Mouse (Mus musculus): ENCODE measurements around the gene Pcnx2. TPM values are rescaled to one million over a fixed set of nuclear protein-coding genes. Genes with fewer than 3 reads are reported as not detected.

Gene Pcnx2
- total and polyA plus RNA-seq, 3 experiments, result 0.16 TPM; not detected in 2

GRCm38 (mm10) chr8:125738956-125739355 is 159.2 kb downstream of the Pcnx2 start:
- Histone ChIP-seq H3K9me3 (replicated peaks) (peaks cover 88% of the 10 kb centered on the region), H3K27me3 (ENCODE audit: insufficient read depth, low read length) (no peaks in the 10 kb centered on the region), H3K36me3 (replicated peaks) (no peaks in the 10 kb centered on the region), H3K4me1 (ENCODE audit: insufficient read depth, low read depth, low read length) (no peaks in the 10 kb centered on the region), H3K4me3 (ENCODE audit: low read depth, low read length) (no peak overlapping the region)
- ATAC-seq (ENCODE audit: extremely low read depth, insufficient number of reproducible peaks, low FRiP score, poor library complexity, severe bottlenecking) (no peak), DNase-seq (ENCODE audit: low spot score) (no peak)
- TF ChIP-seq CTCF (IDR thresholded peaks at IDR 0.05; ENCODE audit: low read depth, low read length), result no peak
- no peak for TF ChIP-seq POLR2AphosphoS5 (IDR thresholded peaks at IDR 0.05; ENCODE audit: insufficient replicate concordance, low read depth, low read length)
- TF ChIP-seq TAL1 (conservative IDR thresholded peaks at IDR 0.05; ENCODE audit: low read depth, low read length), result no peak
- TF ChIP-seq GATA2 (IDR thresholded peaks at IDR 0.05; ENCODE audit: borderline replicate concordance, low read depth, low read length), result no peak
- no peak for TF ChIP-seq GATA1 (IDR thresholded peaks at IDR 0.05; ENCODE audit: borderline replicate concordance, low read length)

GRCm38 (mm10) chr8:125733964-125734956 is 163.9 kb downstream of the Pcnx2 start:
- H3K4me3 ChIP-seq (ENCODE audit: low read depth, low read length), result no peak overlapping the region; the same call in 1 of the 2 replicates
- DNase-seq (ENCODE audit: low spot score), result no peak
- peaks cover 77% of the 10 kb centered on the region for H3K9me3 ChIP-seq (replicated peaks)
- no peaks in the 10 kb centered on the region for H3K36me3 ChIP-seq (replicated peaks)
- no peaks in the 10 kb centered on the region for H3K4me1 ChIP-seq (ENCODE audit: insufficient read depth, low read depth, low read length)
- ATAC-seq (ENCODE audit: extremely low read depth, insufficient number of reproducible peaks, low FRiP score, poor library complexity, severe bottlenecking), result no peak
- no peaks in the 10 kb centered on the region for H3K27me3 ChIP-seq (ENCODE audit: insufficient read depth, low read length)
- TF ChIP-seq CTCF (IDR thresholded peaks at IDR 0.05; ENCODE audit: low read depth, low read length), result no peak
- no peak for TF ChIP-seq POLR2AphosphoS5 (IDR thresholded peaks at IDR 0.05; ENCODE audit: insufficient replicate concordance, low read depth, low read length)
- TF ChIP-seq GATA2 (IDR thresholded peaks at IDR 0.05; ENCODE audit: borderline replicate concordance, low read depth, low read length), result no peak
- TF ChIP-seq TAL1 (conservative IDR thresholded peaks at IDR 0.05; ENCODE audit: low read depth, low read length), result no peak
- TF ChIP-seq GATA1 (IDR thresholded peaks at IDR 0.05; ENCODE audit: borderline replicate concordance, low read length), result no peak

GRCm38 (mm10) chr8:125729746-125730145 is 168.4 kb downstream of the Pcnx2 start, which contains the start of gene Ntpcr:
Gene Ntpcr (plus strand): TSS chr8:125729963.
- ATAC-seq (ENCODE audit: extremely low read depth, insufficient number of reproducible peaks, low FRiP score, poor library complexity, severe bottlenecking) (no peak), DNase-seq (ENCODE audit: low spot score) (no peak)
- TF ChIP-seq POLR2AphosphoS5 (IDR thresholded peaks at IDR 0.05; ENCODE audit: insufficient replicate concordance, low read depth, low read length) (no peak), GATA2 (IDR thresholded peaks at IDR 0.05; ENCODE audit: borderline replicate concordance, low read depth, low read length) (no peak), TAL1 (conservative IDR thresholded peaks at IDR 0.05; ENCODE audit: low read depth, low read length) (no peak), GATA1 (IDR thresholded peaks at IDR 0.05; ENCODE audit: borderline replicate concordance, low read length) (no peak), CTCF (IDR thresholded peaks at IDR 0.05; ENCODE audit: low read depth, low read length) (no peak)
- no peaks in the 10 kb centered on the region for H3K36me3 ChIP-seq (replicated peaks)
- H3K9me3 ChIP-seq (replicated peaks), result peaks cover 80% of the 10 kb centered on the region
- H3K27me3 ChIP-seq (ENCODE audit: insufficient read depth, low read length), result no peaks in the 10 kb centered on the region
- H3K4me1 ChIP-seq (ENCODE audit: insufficient read depth, low read depth, low read length), result no peaks in the 10 kb centered on the region
- no peak within 1 kb of the TSS for H3K4me3 ChIP-seq (ENCODE audit: low read depth, low read length)

- no peak for TF ChIP-seq POLR2AphosphoS5 (IDR thresholded peaks at IDR 0.05; ENCODE audit: insufficient replicate concordance, low read depth, low read length)
- TF ChIP-seq GATA2 (IDR thresholded peaks at IDR 0.05; ENCODE audit: borderline replicate concordance, low read depth, low read length), result no peak
- TF ChIP-seq GATA1 (IDR thresholded peaks at IDR 0.05; ENCODE audit: borderline replicate concordance, low read length), result no peak
- TF ChIP-seq CTCF (IDR thresholded peaks at IDR 0.05; ENCODE audit: low read depth, low read length), result no peak
- no peak for TF ChIP-seq TAL1 (conservative IDR thresholded peaks at IDR 0.05; ENCODE audit: low read depth, low read length)
- ATAC-seq (ENCODE audit: extremely low read depth, insufficient number of reproducible peaks, low FRiP score, poor library complexity, severe bottlenecking), result no peak
- Histone ChIP-seq H3K27me3 (ENCODE audit: insufficient read depth, low read length) (no peaks in the 10 kb centered on the region), H3K9me3 (replicated peaks) (peaks cover 78% of the 10 kb centered on the region), H3K4me3 (ENCODE audit: low read depth, low read length) (no peak overlapping the region), H3K4me1 (ENCODE audit: insufficient read depth, low read depth, low read length) (no peaks in the 10 kb centered on the region), H3K36me3 (replicated peaks) (no peaks in the 10 kb centered on the region)
- no peak for DNase-seq (ENCODE audit: low spot score)
Measured at GRCm38 (mm10) chr8:125727797-125728196, 170.3 kb downstream of the Pcnx2 start.

- TF ChIP-seq GATA2 (IDR thresholded peaks at IDR 0.05; ENCODE audit: borderline replicate concordance, low read depth, low read length), result no peak
- TF ChIP-seq GATA1 (IDR thresholded peaks at IDR 0.05; ENCODE audit: borderline replicate concordance, low read length), result no peak
- TF ChIP-seq TAL1 (conservative IDR thresholded peaks at IDR 0.05; ENCODE audit: low read depth, low read length), result no peak
- no peak for TF ChIP-seq CTCF (IDR thresholded peaks at IDR 0.05; ENCODE audit: low read depth, low read length)
- no peak for TF ChIP-seq POLR2AphosphoS5 (IDR thresholded peaks at IDR 0.05; ENCODE audit: insufficient replicate concordance, low read depth, low read length)
- DNase-seq (ENCODE audit: low spot score), result no peak
- Histone ChIP-seq H3K4me3 (ENCODE audit: low read depth, low read length) (no peak overlapping the region), H3K27me3 (ENCODE audit: insufficient read depth, low read length) (no peaks in the 10 kb centered on the region), H3K4me1 (ENCODE audit: insufficient read depth, low read depth, low read length) (no peaks in the 10 kb centered on the region), H3K36me3 (replicated peaks) (no peaks in the 10 kb centered on the region), H3K9me3 (replicated peaks) (peaks cover 84% of the 10 kb centered on the region)
- ATAC-seq (ENCODE audit: extremely low read depth, insufficient number of reproducible peaks, low FRiP score, poor library complexity, severe bottlenecking), result no peak
Measured at GRCm38 (mm10) chr8:125726986-125727385, 171.1 kb downstream of the Pcnx2 start.

- H3K4me1 ChIP-seq (ENCODE audit: insufficient read depth, low read depth, low read length), result no peaks in the 10 kb centered on the region
- TF ChIP-seq TAL1 (conservative IDR thresholded peaks at IDR 0.05; ENCODE audit: low read depth, low read length) (no peak), POLR2AphosphoS5 (IDR thresholded peaks at IDR 0.05; ENCODE audit: insufficient replicate concordance, low read depth, low read length) (no peak), GATA2 (IDR thresholded peaks at IDR 0.05; ENCODE audit: borderline replicate concordance, low read depth, low read length) (no peak), GATA1 (IDR thresholded peaks at IDR 0.05; ENCODE audit: borderline replicate concordance, low read length) (no peak), CTCF (IDR thresholded peaks at IDR 0.05; ENCODE audit: low read depth, low read length) (no peak)
- H3K4me3 ChIP-seq (ENCODE audit: low read depth, low read length), result no peak overlapping the region
- ATAC-seq (ENCODE audit: extremely low read depth, insufficient number of reproducible peaks, low FRiP score, poor library complexity, severe bottlenecking), result no peak
- peaks cover 83% of the 10 kb centered on the region for H3K9me3 ChIP-seq (replicated peaks)
- H3K36me3 ChIP-seq (replicated peaks), result no peaks in the 10 kb centered on the region
- H3K27me3 ChIP-seq (ENCODE audit: insufficient read depth, low read length), result no peaks in the 10 kb centered on the region
- no peak for DNase-seq (ENCODE audit: low spot score)
Measured at GRCm38 (mm10) chr8:125726143-125726542, 172.0 kb downstream of the Pcnx2 start.

All from G1E (cell line).